Mouse (Mus musculus) C2C12 (cell line): ENCODE data around the gene Taf1b.

Experiments
- CEBPB ChIP-seq: IDR thresholded peaks from one replicate; pipeline ENCODE4 v1.6.1; 2011; ENCODE audit warnings: low read depth, mild to moderate bottlenecking, control low read depth, moderate library complexity
- CTCF ChIP-seq: IDR thresholded peaks from one replicate; pipeline ENCODE4 v1.5.1; 2011; ENCODE audit not compliant: control insufficient read depth, insufficient read depth, insufficient read length
- MAX ChIP-seq: IDR thresholded peaks from one replicate; pipeline ENCODE4 v1.6.1; 2011; ENCODE audit warnings: mild to moderate bottlenecking, control low read depth
- MYOG ChIP-seq: IDR thresholded peaks from one replicate; pipeline ENCODE4 v1.6.1; 2011; ENCODE audit not compliant: control insufficient read depth, insufficient read length; ENCODE audit errors: extremely low read depth
- USF1 ChIP-seq: IDR thresholded peaks from one replicate; pipeline ENCODE4 v1.6.1; 2011; ENCODE audit warnings: low read depth, mild to moderate bottlenecking, control low read depth, moderate library complexity

GRCm38 (mm10) chr12:24470943-24471342, 27.2 kb upstream of the Taf1b start:
- TF ChIP-seq CTCF, result peak; percentile 29
- no peak for TF ChIP-seq USF1
- TF ChIP-seq MAX, result no peak
- no peak for TF ChIP-seq MYOG
- no peak for TF ChIP-seq CEBPB
